Mouse (Mus musculus): ENCODE data around the gene Cox6a2. TPM values are rescaled to one million over a fixed set of nuclear protein-coding genes. Genes with fewer than 3 reads are reported as not detected.

Cox6a2 gene
- polyA plus RNA-seq, 1 experiment from 2014 or later, result not detected

DNA sequence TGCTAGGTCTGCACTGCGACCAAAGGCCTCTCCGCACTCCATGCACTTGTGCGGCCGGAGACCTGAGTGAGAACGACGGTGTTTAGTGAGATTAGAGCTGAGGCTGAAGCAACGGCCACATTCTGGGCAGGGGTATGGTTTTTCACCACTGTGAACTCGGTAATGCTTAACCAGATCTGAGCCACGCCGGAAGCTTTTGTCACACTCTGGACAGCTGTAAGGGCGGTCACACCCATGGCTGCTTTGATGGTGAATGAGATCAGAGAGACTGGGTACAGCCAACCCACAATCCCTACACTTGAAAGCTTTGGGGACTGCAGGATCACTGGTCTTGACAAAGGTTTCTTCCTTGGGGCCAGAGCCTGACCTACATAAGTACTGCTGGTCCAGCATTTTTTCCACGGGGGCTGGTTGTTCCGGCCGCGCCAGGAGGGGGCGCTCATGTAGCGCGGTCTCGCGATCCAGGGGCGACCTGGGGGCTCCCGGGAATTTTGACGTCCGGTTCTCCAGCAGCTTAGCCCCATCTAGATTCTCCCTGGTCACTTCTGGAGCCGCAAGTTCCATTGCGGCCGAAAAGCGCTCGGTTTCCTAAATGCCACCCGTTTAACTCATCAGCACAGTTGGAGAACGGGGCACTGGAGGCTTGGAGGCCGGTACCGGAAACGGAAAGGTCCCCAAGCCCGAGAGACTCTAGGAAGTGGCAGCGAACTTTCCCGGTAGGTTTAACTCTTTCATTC is 30.8 kb upstream of the Cox6a2 start, which contains the start of gene Armc5:
Gene Armc5 (plus strand): TSS at position 487 of the 737 bp plus-strand sequence.
- 0 out of 2 replicates have a peak, but pooled peaks have one; percentile 18 for ATAC-seq (ENCODE audit: low FRiP score)
- H3K27me3 ChIP-seq (ENCODE audit: control insufficient read depth, insufficient read depth, low read length), result no peaks in the 10 kb centered on the region
- peak within 1 kb of the TSS; percentile 52 for H3K4me3 ChIP-seq (replicated peaks; ENCODE audit: low read length)
- peaks cover 16% of the 10 kb centered on the region; the same call in 1 of the 2 replicates for H3K4me1 ChIP-seq (replicated peaks; ENCODE audit: control insufficient read depth, insufficient read depth, low read length)
- peaks cover 27% of the 10 kb centered on the region for H3K36me3 ChIP-seq (replicated peaks; ENCODE audit: control insufficient read depth, insufficient read depth)
- H3K9me3 ChIP-seq (ENCODE audit: control insufficient read depth, low read length), result no peaks in the 10 kb centered on the region
- H3K4me2 ChIP-seq (replicated peaks), result peak within 1 kb of the TSS; percentile 66
- H3K9ac ChIP-seq, result peak within 1 kb of the TSS; percentile 80
- DNase-seq (ENCODE audit: low spot score), result peak; percentile 78
- 27% methylated on average over 37 of the region's 37 CpGs for WGBS
- peak within 1 kb of the TSS; percentile 99 for H3K27ac ChIP-seq

GRCm38 (mm10) chr7:128236426-128236825 is 30.2 kb upstream of the Cox6a2 start:
- Histone ChIP-seq H3K4me3 (replicated peaks; ENCODE audit: low read length) (no peak overlapping the region), H3K9me3 (ENCODE audit: control insufficient read depth, low read length) (no peaks in the 10 kb centered on the region), H3K36me3 (replicated peaks; ENCODE audit: control insufficient read depth, insufficient read depth) (peaks cover 21% of the 10 kb centered on the region), H3K4me1 (replicated peaks; ENCODE audit: control insufficient read depth, insufficient read depth, low read length) (peaks cover 16% of the 10 kb centered on the region; the same call in 1 of the 2 replicates), H3K27ac (no peak overlapping the region), H3K27me3 (ENCODE audit: control insufficient read depth, insufficient read depth, low read length) (no peaks in the 10 kb centered on the region), H3K4me2 (replicated peaks) (peak overlapping the region; percentile 66), H3K9ac (peak overlapping the region; percentile 80; the same call in 1 of the 2 replicates)
- WGBS, result 96% methylated on average over 13 of the region's 13 CpGs
- DNase-seq (ENCODE audit: low spot score) (no peak), ATAC-seq (ENCODE audit: low FRiP score) (no peak)

GRCm38 (mm10) chr7:128235481-128235880 is 29.3 kb upstream of the Cox6a2 start:
- Histone ChIP-seq H3K4me1 (replicated peaks; ENCODE audit: control insufficient read depth, insufficient read depth, low read length) (peaks cover 16% of the 10 kb centered on the region; the same call in 1 of the 2 replicates), H3K4me2 (replicated peaks) (no peak overlapping the region), H3K27me3 (ENCODE audit: control insufficient read depth, insufficient read depth, low read length) (no peaks in the 10 kb centered on the region), H3K9me3 (ENCODE audit: control insufficient read depth, low read length) (no peaks in the 10 kb centered on the region), H3K9ac (no peak overlapping the region), H3K36me3 (replicated peaks; ENCODE audit: control insufficient read depth, insufficient read depth) (peaks cover 14% of the 10 kb centered on the region), H3K4me3 (replicated peaks; ENCODE audit: low read length) (no peak overlapping the region), H3K27ac (no peak overlapping the region)
- 97% methylated on average over 1 of the region's 1 CpGs for WGBS
- ATAC-seq (ENCODE audit: low FRiP score) (no peak), DNase-seq (ENCODE audit: low spot score) (no peak)

DNA sequence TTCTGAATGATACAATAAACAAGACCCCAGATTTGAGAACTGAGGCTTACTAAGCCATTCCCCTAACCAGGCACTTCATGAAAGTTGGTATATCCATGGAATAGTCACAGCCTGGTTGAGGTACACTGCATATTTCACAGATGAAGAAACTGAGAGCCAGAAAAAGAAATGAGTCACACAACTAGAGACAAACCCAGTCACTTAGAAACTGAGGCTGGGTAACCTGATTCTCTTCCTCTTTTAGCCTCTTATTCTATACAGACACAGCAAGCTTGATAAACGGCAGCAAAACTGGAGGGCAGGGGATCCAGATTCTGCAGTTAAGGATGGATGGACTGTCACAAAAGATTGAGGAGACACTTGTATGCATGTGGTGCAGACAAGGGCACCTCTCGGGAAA is 28.6 kb upstream of the Cox6a2 start:
- no peak overlapping the region for H3K4me3 ChIP-seq (replicated peaks; ENCODE audit: low read length)
- H3K27me3 ChIP-seq (ENCODE audit: control insufficient read depth, insufficient read depth, low read length), result no peaks in the 10 kb centered on the region
- ATAC-seq (ENCODE audit: low FRiP score) (no peak), DNase-seq (ENCODE audit: low spot score) (no peak)
- no peak overlapping the region for H3K4me2 ChIP-seq (replicated peaks)
- H3K36me3 ChIP-seq (replicated peaks; ENCODE audit: control insufficient read depth, insufficient read depth), result peaks cover 7% of the 10 kb centered on the region; the same call in 1 of the 2 replicates
- WGBS, result 86% methylated on average over 2 of the region's 2 CpGs
- H3K27ac ChIP-seq, result no peak overlapping the region
- no peaks in the 10 kb centered on the region for H3K9me3 ChIP-seq (ENCODE audit: control insufficient read depth, low read length)
- H3K9ac ChIP-seq, result no peak overlapping the region
- H3K4me1 ChIP-seq (replicated peaks; ENCODE audit: control insufficient read depth, insufficient read depth, low read length), result peaks cover 16% of the 10 kb centered on the region; the same call in 1 of the 2 replicates

- Histone ChIP-seq H3K27me3 (ENCODE audit: control insufficient read depth, insufficient read depth, low read length) (no peaks in the 10 kb centered on the region), H3K4me2 (replicated peaks) (no peak overlapping the region), H3K4me1 (replicated peaks; ENCODE audit: control insufficient read depth, insufficient read depth, low read length) (0 out of 2 replicates have a peak, but pooled peaks cover 2% of the 10 kb centered on the region), H3K27ac (no peak overlapping the region), H3K4me3 (replicated peaks; ENCODE audit: low read length) (no peak overlapping the region), H3K9ac (no peak overlapping the region), H3K36me3 (replicated peaks; ENCODE audit: control insufficient read depth, insufficient read depth) (peaks cover 7% of the 10 kb centered on the region; the same call in 1 of the 2 replicates), H3K9me3 (ENCODE audit: control insufficient read depth, low read length) (no peaks in the 10 kb centered on the region)
- no peak for ATAC-seq (ENCODE audit: low FRiP score)
- no peak for DNase-seq (ENCODE audit: low spot score)
- WGBS, result 46% methylated on average over 8 of the region's 8 CpGs
Observed at GRCm38 (mm10) chr7:128231741-128232140, 25.6 kb upstream of the Cox6a2 start.

DNA sequence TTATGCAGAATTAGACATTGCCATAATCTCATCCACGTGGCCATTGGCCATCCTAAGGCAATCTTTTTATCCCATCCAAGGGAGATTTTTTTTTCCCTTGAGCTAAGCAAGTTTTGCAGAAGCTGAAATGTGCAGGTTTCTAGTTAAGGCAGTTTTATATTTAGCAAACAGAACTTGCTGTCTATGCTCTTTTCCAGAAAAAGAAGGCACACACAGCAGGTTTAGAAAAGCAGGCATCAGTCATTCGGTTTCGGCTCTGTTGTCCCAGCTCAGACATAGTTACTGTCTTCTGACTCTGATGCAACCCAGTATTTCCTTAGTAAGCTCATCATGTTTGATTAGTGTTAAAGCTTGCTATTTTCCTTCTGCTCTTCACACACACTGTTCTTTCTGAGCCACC is 14.7 kb upstream of the Cox6a2 start:
- no peaks in the 10 kb centered on the region for H3K27me3 ChIP-seq (ENCODE audit: control insufficient read depth, insufficient read depth, low read length)
- H3K27ac ChIP-seq, result no peak overlapping the region
- H3K9me3 ChIP-seq (ENCODE audit: control insufficient read depth, low read length), result no peaks in the 10 kb centered on the region
- H3K4me2 ChIP-seq (replicated peaks), result no peak overlapping the region
- DNase-seq (ENCODE audit: low spot score) (no peak), ATAC-seq (ENCODE audit: low FRiP score) (no peak)
- no peaks in the 10 kb centered on the region for H3K4me1 ChIP-seq (replicated peaks; ENCODE audit: control insufficient read depth, insufficient read depth, low read length)
- H3K9ac ChIP-seq, result no peak overlapping the region
- H3K4me3 ChIP-seq (replicated peaks; ENCODE audit: low read length), result no peak overlapping the region
- no peaks in the 10 kb centered on the region for H3K36me3 ChIP-seq (replicated peaks; ENCODE audit: control insufficient read depth, insufficient read depth)
- WGBS, result 92% methylated on average over 3 of the region's 3 CpGs

- WGBS, result 88% methylated on average over 4 of the region's 4 CpGs
Observed at GRCm38 (mm10) chr7:128219952-128220351, 13.8 kb upstream of the Cox6a2 start.

GRCm38 (mm10) chr7:128209826-128210225 is 3.6 kb upstream of the Cox6a2 start:
- H3K9ac ChIP-seq, result 0 out of 2 replicates have a peak overlapping the region, but pooled peaks have one; percentile 20
- no peak overlapping the region for H3K4me3 ChIP-seq (replicated peaks; ENCODE audit: low read length)
- no peaks in the 10 kb centered on the region for H3K27me3 ChIP-seq (ENCODE audit: control insufficient read depth, insufficient read depth, low read length)
- DNase-seq (ENCODE audit: low spot score), result no peak
- H3K9me3 ChIP-seq (ENCODE audit: control insufficient read depth, low read length), result no peaks in the 10 kb centered on the region
- no peak overlapping the region for H3K27ac ChIP-seq
- H3K4me1 ChIP-seq (replicated peaks; ENCODE audit: control insufficient read depth, insufficient read depth, low read length), result no peaks in the 10 kb centered on the region
- no peaks in the 10 kb centered on the region for H3K36me3 ChIP-seq (replicated peaks; ENCODE audit: control insufficient read depth, insufficient read depth)
- no peak overlapping the region for H3K4me2 ChIP-seq (replicated peaks)
- ATAC-seq (ENCODE audit: low FRiP score), result no peak
- 58% methylated on average over 3 of the region's 3 CpGs for WGBS

More at GRCm38 (mm10) chr7:128219952-128220351, 13.8 kb upstream of the Cox6a2 start:
- Histone ChIP-seq H3K4me3 (replicated peaks; ENCODE audit: low read length) (no peak overlapping the region), H3K9me3 (ENCODE audit: control insufficient read depth, low read length) (no peaks in the 10 kb centered on the region), H3K27ac (no peak overlapping the region), H3K36me3 (replicated peaks; ENCODE audit: control insufficient read depth, insufficient read depth) (no peaks in the 10 kb centered on the region), H3K4me1 (replicated peaks; ENCODE audit: control insufficient read depth, insufficient read depth, low read length) (no peaks in the 10 kb centered on the region), H3K4me2 (replicated peaks) (no peak overlapping the region), H3K9ac (no peak overlapping the region), H3K27me3 (ENCODE audit: control insufficient read depth, insufficient read depth, low read length) (no peaks in the 10 kb centered on the region)
- ATAC-seq (ENCODE audit: low FRiP score), result no peak
- no peak for DNase-seq (ENCODE audit: low spot score)

- Histone ChIP-seq H3K27me3 (ENCODE audit: control insufficient read depth, insufficient read depth, low read length) (no peaks in the 10 kb centered on the region), H3K27ac (no peak overlapping the region), H3K9ac (no peak overlapping the region), H3K36me3 (replicated peaks; ENCODE audit: control insufficient read depth, insufficient read depth) (no peaks in the 10 kb centered on the region), H3K4me1 (replicated peaks; ENCODE audit: control insufficient read depth, insufficient read depth, low read length) (no peaks in the 10 kb centered on the region), H3K9me3 (ENCODE audit: control insufficient read depth, low read length) (no peaks in the 10 kb centered on the region), H3K4me3 (replicated peaks; ENCODE audit: low read length) (no peak overlapping the region), H3K4me2 (replicated peaks) (no peak overlapping the region)
- ATAC-seq (ENCODE audit: low FRiP score), result no peak
- DNase-seq (ENCODE audit: low spot score), result peak; percentile 86
- 7% methylated on average over 4 of the region's 4 CpGs for WGBS
Observed at GRCm38 (mm10) chr7:128208187-128208586, 2.0 kb upstream of the Cox6a2 start.

All from hindbrain, embryonic 14.5 days (tissue).